Mouse (Mus musculus): Measurements from ENCODE around the gene Cyb561d2.

DNA sequence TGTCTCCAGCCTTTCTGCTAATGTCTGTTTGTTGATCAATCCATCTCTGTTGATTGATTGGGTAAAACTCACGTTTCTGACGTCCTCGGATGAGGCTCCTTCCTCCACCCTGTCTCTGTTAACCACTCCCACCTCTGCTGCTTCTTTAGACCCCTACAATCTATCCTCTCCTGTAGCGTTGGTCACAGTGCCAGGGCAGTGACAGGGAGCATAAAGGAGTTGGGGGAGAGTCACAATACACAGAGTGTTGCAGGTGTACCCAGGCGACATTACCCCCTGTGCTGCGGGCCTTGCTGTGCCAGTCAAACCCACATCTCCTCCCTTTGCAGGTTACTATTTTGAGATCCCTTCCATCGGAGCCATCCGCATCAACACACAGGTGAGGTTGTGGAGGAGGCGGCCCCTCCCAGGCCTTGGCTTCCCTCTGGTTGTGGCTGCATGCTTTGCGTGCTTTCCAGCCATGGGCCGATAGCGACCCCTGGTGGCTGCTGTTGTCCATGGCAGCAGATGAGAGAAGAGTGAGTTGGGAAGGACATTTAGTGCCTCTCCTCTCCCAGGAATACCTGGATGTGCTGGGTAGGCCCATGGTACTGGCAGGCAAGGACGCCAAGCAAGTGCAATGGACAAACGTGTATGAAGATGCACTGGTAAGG is 27.6 kb downstream of the Cyb561d2 start:
- no peak for TF ChIP-seq GATA1 (IDR thresholded peaks at IDR 0.05; ENCODE audit: low read length)
- TF ChIP-seq TAL1 (IDR thresholded peaks at IDR 0.05; ENCODE audit: low read length): no peak

All from erythroblast, embryonic 14.5 days (primary cell).